Mouse (Mus musculus) hindbrain, embryonic 14.5 days (tissue): ENCODE data around the gene Fetub. TPM values are rescaled to one million over a fixed set of nuclear protein-coding genes. Genes with fewer than 3 reads are reported as not detected.

Experiments
- ATAC-seq: fragments of 200-750 bp; cut with Nextera tagmentation; 2 replicates; pipeline ENCODE4 v1.8.0; 2017; ENCODE audit warnings: moderate number of reproducible peaks, mild to moderate bottlenecking, moderate TSS enrichment, moderate library complexity; ENCODE audit not compliant: low FRiP score
- DNase-seq: peaks from one replicate; pipeline ENCODE4 v3.0.0-alpha.2; 2015; ENCODE audit warnings: low spot score
- H3K27ac ChIP-seq: fragments of 300-500 bp; sonication (generic); 2 replicates; pipeline ENCODE4 v1.5.1; 2014; ENCODE audit warnings: mild to moderate bottlenecking, moderate library complexity
- H3K27me3 ChIP-seq: fragments of 300-500 bp; sonication (generic); 2 replicates; pipeline ENCODE4 v1.6.1; 2014; ENCODE audit warnings: mild to moderate bottlenecking, low read length, mixed read lengths; ENCODE audit not compliant: control insufficient read depth, insufficient read depth
- H3K36me3 ChIP-seq: fragments of 300-500 bp; sonication (generic); replicated peaks from 2 replicates; pipeline ENCODE4 v1.6.1; 2014; ENCODE audit not compliant: control insufficient read depth, insufficient read depth
- H3K4me1 ChIP-seq: fragments of 300-500 bp; sonication (generic); replicated peaks from 2 replicates; pipeline ENCODE4 v1.6.1; 2014; ENCODE audit warnings: antibody characterized with exemption, low read length, mixed read lengths; ENCODE audit not compliant: control insufficient read depth, insufficient read depth
- H3K4me2 ChIP-seq: fragments of 300-500 bp; sonication (generic); replicated peaks from 2 replicates; pipeline ENCODE4 v1.6.1; 2014; ENCODE audit warnings: mild to moderate bottlenecking, moderate library complexity
- H3K4me3 ChIP-seq: fragments of 300-500 bp; sonication (generic); replicated peaks from 2 replicates; pipeline ENCODE4 v1.5.1; 2014; ENCODE audit warnings: mild to moderate bottlenecking, low read length
- H3K9ac ChIP-seq: fragments of 300-500 bp; sonication (generic); 2 replicates; pipeline ENCODE4 v1.6.1; 2014
- H3K9me3 ChIP-seq: fragments of 300-500 bp; sonication (generic); 2 replicates; pipeline ENCODE4 v1.6.1; 2016; ENCODE audit warnings: low read length; ENCODE audit not compliant: control insufficient read depth
- WGBS: fragments of 180-500 bp; shearing (Covaris S2); extraction: QIAGEN DNeasy Blood & Tissue Kit; methylation state at CpG from one replicate; pipeline ENCODE4 v1.1.7; 2014; 5-methylcytosine and 5-hydroxymethylcytosine counted together
- polyA plus RNA-seq: library from polyadenylated mRNA; unstranded; fragments of >200 nt; fragmentation: Nextera tagmentation; extraction: Ambion mirVana; gene quantifications from 2 replicates; pipeline ENCODE4 v1.2.1, GENCODE M21; 2014

Fetub gene
- polyA plus RNA-seq, 1 experiment from 2014 or later, result not detected

GRCm38 (mm10) chr16:22950840-22951395 is 32.8 kb downstream of the Fetub start, which contains the start of gene Hrg:
Gene Hrg (plus strand): TSS chr16:22951072.
- ATAC-seq, result no peak
- no peak within 1 kb of the TSS for H3K4me2 ChIP-seq
- H3K9me3 ChIP-seq, result no peaks in the 10 kb centered on the region
- H3K4me3 ChIP-seq, result no peak within 1 kb of the TSS
- 97% methylated on average over 6 of the region's 6 CpGs for WGBS
- H3K36me3 ChIP-seq, result no peaks in the 10 kb centered on the region
- DNase-seq, result no peak
- H3K4me1 ChIP-seq, result no peaks in the 10 kb centered on the region
- no peak within 1 kb of the TSS for H3K27ac ChIP-seq
- H3K27me3 ChIP-seq, result no peaks in the 10 kb centered on the region
- H3K9ac ChIP-seq, result no peak within 1 kb of the TSS

GRCm38 (mm10) chr16:22953069-22953468 is 34.9 kb downstream of the Fetub start:
- WGBS, result 48% methylated on average over 4 of the region's 4 CpGs
- Histone ChIP-seq H3K27ac (no peak overlapping the region), H3K27me3 (no peaks in the 10 kb centered on the region), H3K36me3 (no peaks in the 10 kb centered on the region), H3K4me1 (no peaks in the 10 kb centered on the region), H3K9me3 (no peaks in the 10 kb centered on the region), H3K4me3 (no peak overlapping the region), H3K9ac (no peak overlapping the region), H3K4me2 (no peak overlapping the region)
- no peak for DNase-seq
- ATAC-seq, result no peak

- Histone ChIP-seq H3K27ac (no peak overlapping the region), H3K27me3 (no peaks in the 10 kb centered on the region), H3K9ac (no peak overlapping the region), H3K4me1 (no peaks in the 10 kb centered on the region), H3K4me2 (no peak overlapping the region; the same call in 1 of the 2 replicates), H3K9me3 (no peaks in the 10 kb centered on the region), H3K4me3 (no peak overlapping the region), H3K36me3 (no peaks in the 10 kb centered on the region)
- ATAC-seq (no peak), DNase-seq (peak; percentile 24)
- 30% methylated on average over 13 of the region's 13 CpGs for WGBS
These were observed 37.4 kb downstream of the Fetub start for GRCm38 (mm10) chr16:22955397-22956084.

- Histone ChIP-seq H3K9me3 (no peaks in the 10 kb centered on the region), H3K4me3 (no peak overlapping the region), H3K27ac (no peak overlapping the region), H3K36me3 (no peaks in the 10 kb centered on the region), H3K9ac (no peak overlapping the region), H3K4me2 (no peak overlapping the region; the same call in 1 of the 2 replicates), H3K27me3 (no peaks in the 10 kb centered on the region), H3K4me1 (no peaks in the 10 kb centered on the region)
- 55% methylated on average over 11 of the region's 11 CpGs for WGBS
- DNase-seq, result no peak
- ATAC-seq, result no peak
These were observed 37.9 kb downstream of the Fetub start for GRCm38 (mm10) chr16:22956085-22956439.

- Histone ChIP-seq H3K9ac (no peak overlapping the region), H3K4me2 (no peak overlapping the region), H3K27ac (no peak overlapping the region), H3K9me3 (no peaks in the 10 kb centered on the region), H3K36me3 (no peaks in the 10 kb centered on the region), H3K4me3 (no peak overlapping the region), H3K4me1 (no peaks in the 10 kb centered on the region), H3K27me3 (no peaks in the 10 kb centered on the region)
- ATAC-seq (no peak), DNase-seq (no peak)
- 94% methylated on average over 8 of the region's 8 CpGs for WGBS
These were observed 42.9 kb downstream of the Fetub start for GRCm38 (mm10) chr16:22961073-22961472.

GRCm38 (mm10) chr16:22962256-22962655 is 44.1 kb downstream of the Fetub start:
- WGBS, result 86% methylated on average over 5 of the region's 5 CpGs
- no peak overlapping the region for H3K27ac ChIP-seq

GRCm38 (mm10) chr16:22963293-22963692 is 45.2 kb downstream of the Fetub start:
- Histone ChIP-seq H3K9ac (no peak overlapping the region), H3K27me3 (no peaks in the 10 kb centered on the region), H3K4me3 (no peak overlapping the region), H3K4me2 (no peak overlapping the region), H3K9me3 (no peaks in the 10 kb centered on the region), H3K27ac (no peak overlapping the region), H3K36me3 (no peaks in the 10 kb centered on the region), H3K4me1 (no peaks in the 10 kb centered on the region)
- ATAC-seq (no peak), DNase-seq (no peak)

More at GRCm38 (mm10) chr16:22962256-22962655, 44.1 kb downstream of the Fetub start:
- Histone ChIP-seq H3K9me3 (no peaks in the 10 kb centered on the region), H3K4me3 (no peak overlapping the region), H3K9ac (no peak overlapping the region), H3K36me3 (no peaks in the 10 kb centered on the region), H3K4me2 (no peak overlapping the region), H3K4me1 (no peaks in the 10 kb centered on the region), H3K27me3 (no peaks in the 10 kb centered on the region)
- DNase-seq (no peak), ATAC-seq (no peak)

- Histone ChIP-seq H3K4me2 (no peak overlapping the region), H3K9ac (no peak overlapping the region)
- 69% methylated on average over 1 of the region's 1 CpGs for WGBS
These were observed 49.4 kb downstream of the Fetub start for GRCm38 (mm10) chr16:22967383-22968030.

More at GRCm38 (mm10) chr16:22967383-22968030, 49.4 kb downstream of the Fetub start:
- DNase-seq, result no peak
- H3K27ac ChIP-seq, result no peak overlapping the region
- H3K4me3 ChIP-seq, result no peak overlapping the region
- no peak for ATAC-seq
- H3K4me1 ChIP-seq, result no peaks in the 10 kb centered on the region
- no peaks in the 10 kb centered on the region for H3K27me3 ChIP-seq
- H3K9me3 ChIP-seq, result no peaks in the 10 kb centered on the region
- no peaks in the 10 kb centered on the region for H3K36me3 ChIP-seq
